Mouse (Mus musculus): Measurements from ENCODE around the gene Nr2c2.
"Not testable (repeated sequence)": the region's sequence is repeated elsewhere in the genome, so short reads cannot be mapped to it uniquely, and the experiment has no call there.

Gene Nr2c2

GRCm38 (mm10) chr6:92091130-92091591 is at the start of gene Nr2c2:
Gene Nr2c2 (plus strand): TSS chr6:92091390.
- peak; percentile 88 to 90 for DNase-seq (ENCODE audit: low spot score in 2 of 2)

GRCm38 (mm10) chr6:92042055-92042454 is 49.1 kb upstream of the Nr2c2 start:
- DNase-seq (ENCODE audit: low spot score in 2 of 2), result no peak

GRCm38 (mm10) chr6:92042850-92043249 is 48.3 kb upstream of the Nr2c2 start:
- DNase-seq (ENCODE audit: low spot score in 2 of 2), result no peak

GRCm38 (mm10) chr6:92057768-92058167 is 33.4 kb upstream of the Nr2c2 start:
- no peak for DNase-seq (ENCODE audit: low spot score in 2 of 2)

- DNase-seq (ENCODE audit: low spot score in 2 of 2), result no peak
These were observed 29.5 kb upstream of the Nr2c2 start for GRCm38 (mm10) chr6:92061725-92062124.

GRCm38 (mm10) chr6:92063452-92063851 is 27.7 kb upstream of the Nr2c2 start:
- DNase-seq (ENCODE audit: low spot score in 2 of 2), result no peak

- DNase-seq (ENCODE audit: low spot score in 2 of 2), result no peak
These were observed 27.1 kb upstream of the Nr2c2 start for GRCm38 (mm10) chr6:92064101-92064500.

GRCm38 (mm10) chr6:92065721-92066496 is 25.3 kb upstream of the Nr2c2 start:
- DNase-seq (ENCODE audit: low spot score in 2 of 2), result no peak

- peak; percentile 36 to 45 for DNase-seq (ENCODE audit: low spot score in 2 of 2)
These were observed 23.9 kb upstream of the Nr2c2 start for GRCm38 (mm10) chr6:92067146-92067790.

- DNase-seq (ENCODE audit: low spot score in 2 of 2), result no peak
These were observed 19.9 kb upstream of the Nr2c2 start for GRCm38 (mm10) chr6:92071121-92071839.

- DNase-seq (ENCODE audit: low spot score in 2 of 2), result no peak
These were observed 10.5 kb upstream of the Nr2c2 start for GRCm38 (mm10) chr6:92080730-92081129.

- DNase-seq (ENCODE audit: low spot score in 2 of 2), result no peak
These were observed 8.4 kb upstream of the Nr2c2 start for GRCm38 (mm10) chr6:92082756-92083155.

GRCm38 (mm10) chr6:92084932-92085331 is 6.3 kb upstream of the Nr2c2 start:
- no peak for DNase-seq (ENCODE audit: low spot score in 2 of 2)

- not testable (repeated sequence) for DNase-seq (ENCODE audit: low spot score in 2 of 2)
These were observed 2.0 kb upstream of the Nr2c2 start for GRCm38 (mm10) chr6:92089141-92089540.

GRCm38 (mm10) chr6:92089982-92090381 is 1.2 kb upstream of the Nr2c2 start:
- DNase-seq (ENCODE audit: low spot score in 2 of 2), result no peak

GRCm38 (mm10) chr6:92090497-92090896 is 693 bp upstream of the Nr2c2 start:
- DNase-seq (ENCODE audit: low spot score in 2 of 2), result no peak

GRCm38 (mm10) chr6:92091767-92092489 is 738 bp downstream of the Nr2c2 start:
- DNase-seq (ENCODE audit: low spot score in 2 of 2), result peak; percentile 99 to 100

GRCm38 (mm10) chr6:92092737-92093136 is 1.5 kb downstream of the Nr2c2 start:
- no peak for DNase-seq (ENCODE audit: low spot score in 2 of 2)

- DNase-seq (ENCODE audit: low spot score in 2 of 2), result no peak
These were observed 2.7 kb downstream of the Nr2c2 start for GRCm38 (mm10) chr6:92093869-92094268.

- no peak for DNase-seq (ENCODE audit: low spot score in 2 of 2)
These were observed 9.6 kb downstream of the Nr2c2 start for GRCm38 (mm10) chr6:92100679-92101360.

GRCm38 (mm10) chr6:92124547-92124946 is 33.4 kb downstream of the Nr2c2 start:
- no peak for DNase-seq (ENCODE audit: low spot score in 2 of 2)
